Mouse (Mus musculus) embryo, embryonic 11.5 days (tissue): Measurements from ENCODE around the gene Sema4a.
A peak's percentile ranks its signal among the peaks of the same experiment; 100 is the strongest.

Source experiments
- DNase-seq: peaks from one replicate; pipeline ENCODE4 v3.0.0-alpha.2; 2012; ENCODE audit warnings: low read depth, low spot score

The Sema4a gene

GRCm38 (mm10) chr3:88486887-88487286 lies 25.9 kb upstream of the Sema4a start:
- no peak for DNase-seq

- no peak for DNase-seq
These were observed 25.1 kb upstream of the Sema4a start for GRCm38 (mm10) chr3:88486043-88486442.

DNA sequence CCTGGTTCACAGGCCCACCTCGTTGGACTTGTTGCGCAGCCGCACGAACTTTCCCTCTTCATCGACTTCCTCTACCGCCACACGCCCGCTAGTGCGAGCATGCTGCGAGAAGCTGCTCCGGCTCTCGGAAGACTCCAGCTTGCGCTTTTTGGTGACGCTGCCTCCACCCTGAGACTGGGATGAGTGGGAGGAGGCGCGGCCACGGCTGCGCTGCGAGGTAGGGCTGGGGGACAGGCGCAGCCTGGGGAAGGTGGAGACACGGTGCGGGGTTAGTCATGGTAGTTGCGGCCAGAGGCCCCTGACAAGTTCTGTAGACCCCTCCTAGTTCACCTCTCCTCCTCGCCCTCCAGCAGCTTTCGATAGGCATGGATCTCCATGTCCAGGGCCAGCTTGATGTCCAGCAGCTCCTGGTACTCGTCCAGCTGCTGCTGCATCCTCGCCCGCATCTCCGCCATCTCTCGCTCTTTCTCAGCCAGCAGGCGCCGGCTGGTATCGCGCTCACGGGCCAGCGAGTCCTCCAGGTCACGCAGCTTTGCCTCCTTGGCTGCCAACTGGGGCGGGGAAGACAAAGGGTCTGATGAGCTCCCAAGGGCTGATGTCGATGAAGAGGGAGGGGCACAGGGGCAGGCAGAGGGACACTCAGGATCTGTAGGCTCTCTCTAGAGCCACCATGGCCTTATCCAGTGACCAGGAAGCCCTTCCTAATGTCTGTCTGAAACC lies 23.8 kb upstream of the Sema4a start:
- no peak for DNase-seq

- DNase-seq, result peak; percentile 64
These were observed 22.6 kb upstream of the Sema4a start for GRCm38 (mm10) chr3:88483621-88484020.

- no peak for DNase-seq
These were observed 22.2 kb upstream of the Sema4a start for GRCm38 (mm10) chr3:88483141-88483540.

- no peak for DNase-seq
These were observed 21.4 kb upstream of the Sema4a start for GRCm38 (mm10) chr3:88482336-88482735.

DNA sequence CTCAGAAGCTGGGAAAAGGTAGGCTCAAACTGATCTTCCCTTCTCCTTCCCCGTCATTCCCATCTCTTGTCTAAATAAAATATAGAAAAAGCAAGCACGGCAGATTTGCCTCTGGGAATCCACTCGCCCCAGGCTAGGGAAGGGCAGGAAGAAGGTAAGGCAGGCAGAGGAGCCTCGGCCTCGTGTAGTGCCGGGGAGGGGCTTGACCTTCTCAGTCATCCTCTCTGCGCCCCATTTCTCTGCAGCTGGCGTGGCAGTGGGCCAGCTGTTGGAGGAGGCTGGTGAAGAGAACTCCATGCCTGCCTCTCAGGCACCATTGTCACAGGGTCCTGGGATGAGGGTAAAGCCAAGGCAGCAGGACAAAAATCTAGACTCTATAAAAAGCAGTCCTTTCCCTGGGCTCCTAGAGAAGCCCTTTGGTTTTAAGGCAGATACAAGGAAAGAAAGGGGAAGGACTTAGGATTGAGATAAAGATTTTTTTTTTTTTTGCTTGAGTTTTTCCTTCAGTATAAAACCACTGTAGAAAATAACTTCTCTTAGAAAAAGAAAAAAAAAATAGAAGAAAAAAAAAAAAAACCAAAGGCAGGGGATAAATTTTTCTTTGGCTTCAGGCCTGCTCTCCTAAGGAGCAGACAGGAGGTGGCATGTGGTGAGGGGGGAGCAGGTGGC lies 20.5 kb upstream of the Sema4a start:
- no peak for DNase-seq

DNA sequence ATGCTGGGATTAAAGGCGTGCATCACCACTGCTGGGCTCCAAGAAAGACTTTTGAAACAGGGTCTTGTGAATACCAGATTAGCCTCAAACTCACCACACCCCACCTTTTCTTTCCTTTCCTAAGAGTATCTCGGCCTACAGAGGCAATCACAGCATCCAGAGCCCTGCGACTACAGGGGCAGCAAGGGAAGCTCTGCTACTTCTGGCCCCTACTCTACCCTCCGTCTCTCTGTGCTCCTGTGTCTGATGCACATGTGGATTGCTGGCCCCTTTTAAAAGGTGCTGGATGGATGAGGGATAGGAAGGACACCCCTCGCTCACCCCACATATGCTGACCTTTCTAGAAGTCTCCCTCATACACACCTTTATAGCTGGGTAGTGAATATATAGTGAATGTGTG lies 19.7 kb upstream of the Sema4a start:
- no peak for DNase-seq

DNA sequence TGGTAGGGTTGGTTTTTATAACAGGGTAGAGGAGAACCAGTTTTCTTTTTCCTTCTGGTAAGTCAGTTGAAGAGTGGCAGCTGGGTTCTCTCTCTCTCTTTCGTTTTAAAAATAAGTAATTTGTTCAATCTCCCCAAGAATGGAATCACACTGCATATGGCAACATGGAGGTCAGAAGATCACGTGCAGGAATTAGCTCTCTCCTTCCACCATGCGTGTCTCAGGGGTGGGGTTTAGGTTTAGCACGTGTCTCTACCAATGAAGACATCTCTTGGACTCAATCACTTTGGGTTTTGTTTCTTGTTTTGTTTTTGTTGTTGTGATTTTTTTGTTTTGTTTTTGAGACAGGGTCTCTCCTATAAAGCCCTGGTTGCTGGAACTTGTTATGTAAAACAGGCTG lies 18.8 kb upstream of the Sema4a start:
- no peak for DNase-seq

GRCm38 (mm10) chr3:88479163-88479562 lies 18.2 kb upstream of the Sema4a start:
- no peak for DNase-seq

- DNase-seq, result peak; percentile 74
These were observed 16.8 kb upstream of the Sema4a start for GRCm38 (mm10) chr3:88477735-88478134.

DNA sequence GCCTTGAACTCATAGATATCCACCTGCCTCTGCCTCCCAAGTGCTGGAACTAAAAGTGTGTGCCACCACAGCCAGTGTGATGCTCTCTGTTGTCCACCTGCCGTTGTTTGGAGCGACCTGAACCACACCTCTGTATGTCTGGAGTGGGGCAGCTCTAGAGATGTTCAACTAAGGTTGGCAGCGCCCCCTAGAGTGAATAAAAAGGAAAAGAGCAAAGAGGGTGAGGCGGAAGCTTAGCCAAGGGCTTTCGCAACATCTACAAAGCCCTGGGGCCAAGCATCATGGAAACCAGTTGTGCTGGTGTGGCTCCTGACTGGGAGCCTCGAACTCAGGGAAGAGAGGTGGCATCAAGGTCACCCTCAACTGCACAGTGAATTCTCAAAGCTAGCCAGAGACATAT lies 15.4 kb upstream of the Sema4a start:
- DNase-seq, result no peak

DNA sequence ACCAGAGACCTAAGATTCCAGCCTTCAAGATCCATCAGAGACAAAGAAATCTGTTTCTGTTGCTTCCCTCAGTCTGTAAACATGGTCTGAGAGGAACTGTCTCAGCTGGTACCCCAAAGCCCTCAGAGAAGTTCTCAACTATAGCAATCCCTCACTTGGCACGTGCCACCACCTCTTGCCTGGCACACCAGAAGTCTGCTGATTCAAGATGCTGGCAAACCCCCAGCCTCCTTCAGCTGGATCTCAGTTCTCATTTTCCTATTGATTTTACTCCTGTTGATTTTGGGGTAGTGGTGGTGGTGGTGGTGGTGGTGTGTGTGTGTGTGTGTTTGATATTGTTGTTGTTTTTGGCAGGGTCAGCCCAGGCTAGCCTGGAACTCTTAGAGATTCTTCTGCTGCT lies 12.6 kb upstream of the Sema4a start:
- DNase-seq, result no peak

DNA sequence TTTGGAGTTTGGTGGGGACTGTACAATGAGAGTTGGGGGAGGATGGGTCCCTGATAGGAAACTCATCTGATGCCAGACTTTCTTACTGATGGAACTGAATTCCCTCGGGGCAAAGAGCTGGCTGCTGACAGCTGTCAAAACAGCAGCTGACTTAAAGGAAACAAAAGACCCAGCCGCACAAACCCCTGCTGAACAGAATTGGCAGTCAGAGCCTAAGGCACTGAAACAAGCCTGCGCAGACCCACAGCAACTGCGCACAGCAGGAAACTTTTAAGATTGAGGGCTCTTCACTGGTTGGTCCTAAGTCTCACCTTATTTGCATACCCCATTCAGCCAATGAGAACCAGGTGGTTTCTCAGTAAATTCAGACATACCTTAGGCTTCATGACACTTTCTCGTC lies 12.0 kb upstream of the Sema4a start:
- DNase-seq, result no peak

- DNase-seq, result no peak
These were observed 10.0 kb upstream of the Sema4a start for GRCm38 (mm10) chr3:88470943-88471479.

DNA sequence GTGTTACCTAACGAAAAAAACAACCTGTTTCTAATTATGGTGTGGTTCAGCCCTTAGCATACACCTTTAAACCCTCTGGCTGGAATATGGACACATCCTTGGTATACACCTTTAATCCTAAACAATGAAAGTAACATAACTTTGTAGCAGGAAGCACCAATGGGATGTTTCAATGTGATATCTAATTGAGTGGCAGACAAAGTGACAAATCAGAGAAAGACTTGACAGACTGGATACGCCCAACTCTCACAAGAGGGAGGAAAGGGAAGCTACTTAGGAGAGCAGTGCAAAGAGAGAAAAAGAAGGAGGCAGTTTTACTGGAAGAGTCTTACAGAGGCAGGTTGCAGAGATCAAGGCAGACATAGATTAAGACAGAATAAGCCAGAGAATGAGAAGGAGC lies 8.5 kb upstream of the Sema4a start:
- DNase-seq, result no peak

- peak; percentile 82 for DNase-seq
These were observed 6.3 kb upstream of the Sema4a start for GRCm38 (mm10) chr3:88467116-88467824.

DNA sequence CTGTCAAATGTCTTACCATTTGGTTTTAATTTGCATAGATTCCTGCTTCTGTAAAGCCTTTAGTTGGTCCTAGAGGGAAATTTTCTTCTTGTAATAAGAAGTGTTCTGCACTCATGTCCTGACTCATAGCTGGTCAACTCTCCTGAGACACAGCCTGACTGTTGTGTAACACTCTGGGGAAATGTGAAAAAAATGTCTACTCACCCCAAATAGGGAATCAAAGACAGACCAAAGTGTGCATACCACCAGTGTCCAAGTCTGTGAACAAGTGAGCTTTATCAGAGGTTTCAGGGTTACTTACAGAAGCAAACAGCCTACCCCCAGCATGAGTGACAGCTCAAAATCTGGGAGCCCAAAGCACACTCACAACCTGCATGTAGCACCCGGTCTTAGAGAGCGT lies 4.1 kb upstream of the Sema4a start:
- DNase-seq, result no peak

GRCm38 (mm10) chr3:88464425-88464824 lies 3.4 kb upstream of the Sema4a start:
- no peak for DNase-seq

DNA sequence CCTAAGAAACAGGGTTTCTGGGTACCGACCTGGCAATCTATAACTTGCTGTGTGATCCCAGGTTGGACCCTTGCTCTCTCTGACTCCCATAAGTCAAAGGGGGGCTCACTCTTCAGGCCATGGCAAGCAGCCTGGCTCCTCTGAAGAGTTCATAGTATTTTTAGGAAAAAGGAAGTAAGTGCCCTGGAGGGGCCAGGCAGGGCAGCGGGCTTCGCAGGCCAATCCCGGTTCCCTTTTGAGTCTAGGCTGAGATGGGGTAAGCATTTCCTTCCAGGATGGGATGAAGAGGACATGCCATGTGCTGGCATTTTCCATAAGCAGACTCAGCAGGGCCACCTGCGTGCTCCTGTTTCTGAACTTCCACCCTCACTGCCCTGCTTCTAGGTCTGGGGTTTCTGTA lies 953 bp downstream of the Sema4a start:
- DNase-seq, result no peak

DNA sequence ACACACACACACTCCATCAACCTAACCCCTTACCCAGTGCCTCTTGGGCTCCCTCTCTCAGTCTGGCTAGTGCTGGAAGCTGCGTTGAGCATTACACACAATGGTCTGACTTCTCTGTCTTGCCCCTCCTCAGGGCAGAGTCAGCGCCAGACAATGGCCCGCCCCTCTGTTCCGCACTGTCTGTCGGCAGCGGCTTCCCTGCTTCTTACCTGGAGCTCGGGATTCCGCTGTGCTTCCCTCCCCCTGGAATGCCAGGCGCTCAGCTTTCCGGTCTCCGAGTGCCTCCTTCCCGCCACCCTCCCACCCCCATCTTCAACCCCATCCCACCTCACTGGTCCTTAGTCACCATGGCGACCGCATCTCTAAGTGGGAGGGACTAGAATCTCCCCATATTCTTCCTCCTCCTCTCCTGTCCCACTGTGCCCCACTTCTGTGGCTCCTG lies 2.2 kb downstream of the Sema4a start:
- no peak for DNase-seq

DNA sequence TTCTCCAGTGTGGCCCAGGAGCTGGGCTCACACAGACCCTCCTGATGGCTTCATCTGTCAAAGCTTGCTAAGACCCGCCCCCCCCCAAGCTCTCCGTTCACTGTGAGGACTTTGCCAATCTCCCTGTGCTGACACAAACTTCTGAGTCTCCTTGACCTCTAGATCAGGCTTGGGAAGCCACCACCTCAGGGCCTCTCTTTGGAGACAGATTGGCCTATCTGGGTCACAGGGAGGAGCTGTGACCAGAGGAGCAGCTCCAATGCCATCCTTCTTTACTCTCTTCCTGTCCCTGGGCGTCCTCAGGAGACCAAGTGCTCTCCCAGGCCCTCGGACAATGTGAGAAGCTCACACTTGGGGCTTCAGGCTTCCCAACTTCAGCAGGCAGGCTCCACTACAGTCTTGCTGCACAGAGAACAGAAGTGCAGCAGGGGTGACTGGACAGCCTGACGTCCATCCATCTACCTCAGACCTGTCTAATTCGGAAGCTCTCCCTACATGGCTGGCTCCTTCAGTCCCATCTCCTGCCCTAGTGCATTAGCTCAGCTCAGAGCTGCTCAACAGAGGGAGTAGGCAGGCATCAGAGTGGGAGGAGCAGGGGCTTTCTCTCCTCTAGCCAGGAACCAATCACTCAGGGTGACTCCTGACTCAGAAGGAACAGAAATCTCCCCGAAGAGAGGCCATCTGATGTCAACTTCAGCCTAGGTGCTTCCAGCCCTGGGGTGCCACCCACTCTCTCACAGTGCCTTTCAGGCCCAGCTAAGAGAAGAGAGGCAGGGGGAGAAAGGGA lies 4.0 kb downstream of the Sema4a start:
- no peak for DNase-seq
